Mouse (Mus musculus) small intestine, adult 2 months (tissue): ENCODE data around the gene Flywch1. TPM values are rescaled to one million over a fixed set of nuclear protein-coding genes. Genes with fewer than 3 reads are reported as not detected.
A peak's percentile ranks its signal among the peaks of the same experiment; 100 is the strongest.
"Not testable (repeated sequence)": the region's sequence is repeated elsewhere in the genome, so short reads cannot be mapped to it uniquely, and the experiment has no call there.

Experiments
- H3K27ac ChIP-seq: fragments of 200-500 bp; 2 replicates; pipeline ENCODE4 v1.5.1; 2012; ENCODE audit warnings: low read depth, low read length, control low read depth, inconsistent platforms; ENCODE audit not compliant: insufficient read depth
- H3K27me3 ChIP-seq: fragments of 200-500 bp; 2 replicates; pipeline ENCODE4 v1.6.1; 2012; ENCODE audit warnings: mild to moderate bottlenecking, moderate library complexity, low read length, inconsistent platforms; ENCODE audit not compliant: control insufficient read depth, insufficient read depth
- H3K36me3 ChIP-seq: fragments of 200-500 bp; 2 replicates; pipeline ENCODE4 v1.6.1; 2012; ENCODE audit warnings: mild to moderate bottlenecking, low read length, control low read depth, inconsistent platforms; ENCODE audit not compliant: control insufficient read depth, insufficient read depth
- H3K4me1 ChIP-seq: fragments of 200-500 bp; 2 replicates; pipeline ENCODE4 v1.6.1; 2012; ENCODE audit warnings: low read length, inconsistent platforms, mixed read lengths; ENCODE audit not compliant: control insufficient read depth, insufficient read depth, insufficient read length
- H3K4me3 ChIP-seq: fragments of 200-500 bp; 2 replicates; pipeline ENCODE4 v1.5.1; 2012; ENCODE audit warnings: low read depth, mild to moderate bottlenecking, control low read depth, inconsistent platforms, low read length, moderate library complexity
- CTCF ChIP-seq: fragments of 200-500 bp; IDR thresholded peaks from 2 replicates; pipeline ENCODE4 v1.5.1; 2012; ENCODE audit warnings: low read depth, mild to moderate bottlenecking, control low read depth, inconsistent platforms, low read length, moderate library complexity, mixed read lengths; ENCODE audit not compliant: insufficient replicate concordance, insufficient read length; ENCODE audit errors: extremely low read depth
- POLR2A ChIP-seq: fragments of 200-500 bp; IDR thresholded peaks from 2 replicates; pipeline ENCODE4 v1.6.1; 2012; ENCODE audit warnings: low read depth, mild to moderate bottlenecking, control low read depth, inconsistent platforms, low read length, moderate library complexity
- WGBS: fragments of 180-500 bp; shearing (Covaris S2); methylation state at CpG from one replicate; pipeline ENCODE4 v1.1.7; 2018; 5-methylcytosine and 5-hydroxymethylcytosine counted together
- polyA plus RNA-seq: library from polyadenylated mRNA; depleted of rRNA; stranded (reverse); fragments of >200 nt; gene quantifications from 2 replicates; pipeline ENCODE4 v1.2.3, GENCODE M21; 2012

The Flywch1 gene
- polyA plus RNA-seq, 1 experiment: 34.1 TPM

- TF ChIP-seq POLR2A: no peak
- no peak for TF ChIP-seq CTCF
- no peak overlapping the region for H3K4me3 ChIP-seq
- H3K27ac ChIP-seq: no peak overlapping the region
- H3K27me3 ChIP-seq: no peaks in the 10 kb centered on the region
- no peaks in the 10 kb centered on the region; the same call in 1 of the 2 replicates for H3K4me1 ChIP-seq
- WGBS: 78% methylated on average over 2 of the region's 2 CpGs
- H3K36me3 ChIP-seq: no peaks in the 10 kb centered on the region
Observed at GRCm38 (mm10) chr17:23777141-23777540, 5.7 kb upstream of the Flywch1 start.

- H3K27me3 ChIP-seq: no peaks in the 10 kb centered on the region
- H3K4me3 ChIP-seq: no peak overlapping the region
- 84% methylated on average over 10 of the region's 10 CpGs for WGBS
- H3K4me1 ChIP-seq: no peaks in the 10 kb centered on the region; the same call in none of the 2 replicates
- H3K36me3 ChIP-seq: no peaks in the 10 kb centered on the region
- no peak for TF ChIP-seq CTCF
- no peak for TF ChIP-seq POLR2A
- no peak overlapping the region for H3K27ac ChIP-seq
Observed at GRCm38 (mm10) chr17:23776216-23776615, 4.8 kb upstream of the Flywch1 start.

- Histone ChIP-seq H3K27me3 (no peaks in the 10 kb centered on the region), H3K36me3 (no peaks in the 10 kb centered on the region), H3K27ac (no peak overlapping the region), H3K4me3 (no peak overlapping the region), H3K4me1 (peaks cover 6% of the 10 kb centered on the region)
- 2% methylated on average over 12 of the region's 12 CpGs for WGBS
- TF ChIP-seq POLR2A (no peak), CTCF (peak; percentile 80)
Observed at GRCm38 (mm10) chr17:23774090-23774489, 2.7 kb upstream of the Flywch1 start.

GRCm38 (mm10) chr17:23773676-23774075 lies 2.3 kb upstream of the Flywch1 start:
- no peaks in the 10 kb centered on the region for H3K36me3 ChIP-seq
- peaks cover 6% of the 10 kb centered on the region for H3K4me1 ChIP-seq
- 72% methylated on average over 6 of the region's 6 CpGs for WGBS
- no peak overlapping the region for H3K27ac ChIP-seq
- no peak overlapping the region for H3K4me3 ChIP-seq
- TF ChIP-seq POLR2A: no peak
- TF ChIP-seq CTCF: no peak
- no peaks in the 10 kb centered on the region for H3K27me3 ChIP-seq

- not testable (repeated sequence) for H3K4me1 ChIP-seq, H3K36me3 ChIP-seq, H3K27me3 ChIP-seq, H3K27ac ChIP-seq, H3K4me3 ChIP-seq
- WGBS: 52% methylated on average over 2 of the region's 2 CpGs
Observed at GRCm38 (mm10) chr17:23772219-23772556, 786 bp upstream of the Flywch1 start.

GRCm38 (mm10) chr17:23770896-23771283 lies 512 bp downstream of the Flywch1 start:
- no peak for TF ChIP-seq POLR2A
- TF ChIP-seq CTCF: no peak
- Histone ChIP-seq H3K36me3 (no peaks in the 10 kb centered on the region), H3K4me1 (peaks cover 6% of the 10 kb centered on the region), H3K4me3 (peak overlapping the region; percentile 90), H3K27me3 (no peaks in the 10 kb centered on the region), H3K27ac (0 out of 2 replicates have a peak overlapping the region, but pooled peaks have one; percentile 4)
- 1% methylated on average over 19 of the region's 19 CpGs for WGBS

- Histone ChIP-seq H3K4me3 (no peak overlapping the region), H3K27ac (no peak overlapping the region), H3K27me3 (no peaks in the 10 kb centered on the region), H3K36me3 (no peaks in the 10 kb centered on the region), H3K4me1 (peaks cover 6% of the 10 kb centered on the region)
- WGBS: 55% methylated on average over 2 of the region's 2 CpGs
- TF ChIP-seq POLR2A: no peak
- TF ChIP-seq CTCF: no peak
Observed at GRCm38 (mm10) chr17:23770493-23770892, 909 bp downstream of the Flywch1 start.

GRCm38 (mm10) chr17:23762976-23763375 lies 8.4 kb downstream of the Flywch1 start:
- Histone ChIP-seq H3K27me3 (no peaks in the 10 kb centered on the region), H3K4me1 (peaks cover 16% of the 10 kb centered on the region; the same call in 1 of the 2 replicates), H3K36me3 (peaks cover 5% of the 10 kb centered on the region; the same call in 1 of the 2 replicates), H3K27ac (no peak overlapping the region), H3K4me3 (no peak overlapping the region)
- WGBS: 90% methylated on average over 11 of the region's 11 CpGs
- TF ChIP-seq CTCF (no peak), POLR2A (no peak)
